Mouse (Mus musculus) v-Abl transformed pro-B cells (cell line): ENCODE data around the gene Cpb2.

Source experiments
- in situ Hi-C, 2 experiments: fragments of 400-800 bp; cut with MboI; formaldehyde crosslinking; loops; one replicate each; pipeline ENCODE4 v1.15.1; 2025; ENCODE audit not compliant: unreplicated experiment in 2 of 2

Cpb2 gene

GRCm38 (mm10) chr14:75242087-75242486 lies at the start of gene Cpb2:
Cpb2 (plus strand) TSS chr14:75242287.
- in situ Hi-C loops = no loop called here

- in situ Hi-C loops = loop anchor here (10.0 to 25.0 kb wide), 2 partner anchors 58 to 280 kb away; partner anchors contain the start of genes Lcp1 (in 2 of the 2) and Lrrc63 (in 2 of the 2)
These were observed 49.7 kb upstream of the Cpb2 start for GRCm38 (mm10) chr14:75192427-75192826.

- in situ Hi-C loops = loop anchor here (10.0 to 25.0 kb wide), 2 partner anchors 58 to 281 kb away; partner anchors contain the start of genes Lcp1 (in 2 of the 2) and Lrrc63 (in 2 of the 2)
These were observed 49.2 kb upstream of the Cpb2 start for GRCm38 (mm10) chr14:75192858-75193257.

GRCm38 (mm10) chr14:75195530-75195929 lies 46.6 kb upstream of the Cpb2 start:
- in situ Hi-C loops = loop anchor here (5.0 to 25.0 kb wide), 3 partner anchors 61 to 283 kb away; partner anchors contain the start of genes Lcp1 (in 2 of the 2) and Lrrc63 (in 2 of the 2)

GRCm38 (mm10) chr14:75197027-75197426 lies 45.1 kb upstream of the Cpb2 start:
- in situ Hi-C loops = loop anchor here (5.0 to 25.0 kb wide), 3 partner anchors 62 to 285 kb away; partner anchors contain the start of genes Lcp1 (in 2 of the 2) and Lrrc63 (in 2 of the 2)

GRCm38 (mm10) chr14:75197660-75198059 lies 44.4 kb upstream of the Cpb2 start:
- in situ Hi-C loops = loop anchor here (5.0 to 25.0 kb wide), 3 partner anchors 63 to 285 kb away; partner anchors contain the start of genes Lcp1 (in 2 of the 2) and Lrrc63 (in 2 of the 2)

- in situ Hi-C loops = loop anchor here (10.0 to 25.0 kb wide), 3 partner anchors 443 to 507 kb away; no protein-coding TSS in a partner anchor
These were observed 36.6 kb upstream of the Cpb2 start for GRCm38 (mm10) chr14:75205363-75206051.

GRCm38 (mm10) chr14:75206307-75206706 lies 35.8 kb upstream of the Cpb2 start:
- in situ Hi-C loops = loop anchor here (10.0 to 25.0 kb wide), 3 partner anchors 444 to 506 kb away; no protein-coding TSS in a partner anchor

GRCm38 (mm10) chr14:75208572-75209151 lies 33.4 kb upstream of the Cpb2 start:
- in situ Hi-C loops = loop anchor here (10.0 to 25.0 kb wide), 3 partner anchors 446 to 504 kb away; no protein-coding TSS in a partner anchor

- in situ Hi-C loops = loop anchor here (10.0 to 25.0 kb wide), 3 partner anchors 451 to 511 kb away; no protein-coding TSS in a partner anchor
These were observed 28.3 kb upstream of the Cpb2 start for GRCm38 (mm10) chr14:75213752-75214151.

- in situ Hi-C loops = loop anchor here (10.0 to 25.0 kb wide), 3 partner anchors 457 to 506 kb away; no protein-coding TSS in a partner anchor
These were observed 23.2 kb upstream of the Cpb2 start for GRCm38 (mm10) chr14:75218843-75219242.

GRCm38 (mm10) chr14:75219250-75219913 lies 22.7 kb upstream of the Cpb2 start:
- in situ Hi-C loops = loop anchor here (10.0 to 25.0 kb wide), 3 partner anchors 457 to 505 kb away; no protein-coding TSS in a partner anchor

GRCm38 (mm10) chr14:75222386-75222785 lies 19.7 kb upstream of the Cpb2 start:
- in situ Hi-C loops = loop anchor here in 1 of 2 experiments (25.0 kb wide), 2 partner anchors 460 to 490 kb away; no protein-coding TSS in a partner anchor

GRCm38 (mm10) chr14:75227453-75228084 lies 14.5 kb upstream of the Cpb2 start:
- in situ Hi-C loops = no loop called here

- in situ Hi-C loops = loop anchor here in 1 of 2 experiments (10.0 kb wide), 1 partner anchor 415 kb away; the partner anchor contains the start of gene Erich6b
These were observed 12.3 kb upstream of the Cpb2 start for GRCm38 (mm10) chr14:75229834-75230233.

GRCm38 (mm10) chr14:75233070-75233469 lies 9.0 kb upstream of the Cpb2 start:
- in situ Hi-C loops = loop anchor here in 1 of 2 experiments (10.0 kb wide), 1 partner anchor 412 kb away; the partner anchor contains the start of gene Erich6b

GRCm38 (mm10) chr14:75235552-75235951 lies 6.5 kb upstream of the Cpb2 start:
- in situ Hi-C loops = loop anchor here in 1 of 2 experiments (10.0 kb wide), 1 partner anchor 409 kb away; the partner anchor contains the start of gene Erich6b

- in situ Hi-C loops = loop anchor here in 1 of 2 experiments (10.0 kb wide), 1 partner anchor 409 kb away; the partner anchor contains the start of gene Erich6b
These were observed 6.0 kb upstream of the Cpb2 start for GRCm38 (mm10) chr14:75235955-75236635.

- in situ Hi-C loops = loop anchor here in 1 of 2 experiments (10.0 kb wide), 1 partner anchor 408 kb away; the partner anchor contains the start of gene Erich6b
These were observed 5.5 kb upstream of the Cpb2 start for GRCm38 (mm10) chr14:75236636-75237003.
